Mouse (Mus musculus) Muller cell, postnatal 12 days (primary cell): ENCODE results near the gene Mup12.
"Not testable (repeated sequence)": the region's sequence is repeated elsewhere in the genome, so short reads cannot be mapped to it uniquely, and the experiment has no call there.

ENCODE experiments used
- DNase-seq: peaks from one replicate; pipeline ENCODE4 v3.0.0-alpha.2; 2015; ENCODE audit errors: inconsistent ontology term

Mup12 gene

GRCm38 (mm10) chr4:60741226-60741625 lies at the start of gene Mup12:
Gene Mup12, minus strand, starts transcription at chr4:60741326.
- DNase-seq: not testable (repeated sequence)
